Mouse (Mus musculus) layer of hippocampus, adult 18-20 months (tissue): ENCODE results near the gene Olfr992. TPM values are rescaled to one million over a fixed set of nuclear protein-coding genes. Genes with fewer than 3 reads are reported as not detected.
"Not testable (repeated sequence)": the region's sequence is repeated elsewhere in the genome, so short reads cannot be mapped to it uniquely, and the experiment has no call there.

ENCODE experiments used
- DNase-seq, 2 experiments: peaks; one replicate each; pipeline ENCODE4 v3.0.0; 2022; ENCODE audit warnings: low spot score in 2 of 2
- long read RNA-seq: library from polyadenylated mRNA; stranded (forward); transcript quantifications from one replicate; pipeline ENCODE4 v2.0.0, GENCODE M21; 2021
- total RNA-seq, 2 experiments: library from RNA; stranded (reverse); gene quantifications; 2 replicates each; pipeline ENCODE4 v1.2.3; 2021

The Olfr992 gene
- total RNA-seq = not detected
- long read RNA-seq = 0 reads

GRCm38 (mm10) chr2:85409369-85409768 is at the start of gene Olfr992:
Olfr992 (minus strand) TSS chr2:85409469.
- DNase-seq = no peak

- DNase-seq = no peak
These were observed 34.3 kb upstream of the Olfr992 start, which contains the start of gene Olfr995 for GRCm38 (mm10) chr2:85443539-85443938. Olfr995 (minus strand) TSS chr2:85443639.

GRCm38 (mm10) chr2:85442546-85442945 is 33.3 kb upstream of the Olfr992 start:
- DNase-seq = no peak

DNA sequence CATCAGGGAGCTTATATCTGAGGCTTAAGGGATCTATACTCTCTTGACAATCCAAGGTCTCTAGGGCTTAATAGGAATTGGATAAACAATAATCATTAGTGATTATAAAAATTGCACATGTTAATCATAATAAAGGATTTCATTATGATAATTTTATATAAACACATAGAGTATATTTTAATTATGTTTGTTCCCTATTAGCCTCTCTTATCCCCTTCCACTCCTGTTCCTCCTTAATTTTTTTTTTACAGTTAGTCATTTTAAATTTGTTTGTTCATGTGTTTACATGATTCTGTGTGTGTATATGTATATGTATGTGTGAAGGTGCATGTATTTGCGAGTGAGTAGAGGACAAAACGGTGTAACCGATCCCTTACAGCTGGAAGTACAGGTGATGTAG is 27.1 kb upstream of the Olfr992 start, which contains the start of gene Olfr994:
Gene Olfr994 (minus strand): TSS at position 101 of the 400 bp plus-strand sequence.
- no peak for DNase-seq

DNA sequence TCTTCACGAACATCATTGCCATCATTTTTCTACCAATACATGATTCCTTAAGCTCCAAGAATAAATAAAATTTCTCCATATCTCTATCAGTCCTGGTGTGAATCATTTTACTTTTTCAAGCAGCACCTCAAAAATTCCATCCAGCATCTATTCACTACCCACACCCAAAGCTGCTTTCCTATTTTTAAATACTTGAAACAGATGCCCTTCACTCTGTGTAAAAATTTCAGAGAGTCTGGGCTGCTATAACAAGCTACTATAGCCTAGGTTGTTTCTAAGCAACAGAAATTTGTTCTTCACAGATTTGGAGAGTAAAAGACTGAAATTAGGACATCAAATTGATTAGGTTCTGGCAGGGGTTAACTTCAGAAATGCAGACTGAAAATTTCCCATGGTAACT is 16.6 kb upstream of the Olfr992 start:
- DNase-seq = peak; percentile 0 to 53

DNA sequence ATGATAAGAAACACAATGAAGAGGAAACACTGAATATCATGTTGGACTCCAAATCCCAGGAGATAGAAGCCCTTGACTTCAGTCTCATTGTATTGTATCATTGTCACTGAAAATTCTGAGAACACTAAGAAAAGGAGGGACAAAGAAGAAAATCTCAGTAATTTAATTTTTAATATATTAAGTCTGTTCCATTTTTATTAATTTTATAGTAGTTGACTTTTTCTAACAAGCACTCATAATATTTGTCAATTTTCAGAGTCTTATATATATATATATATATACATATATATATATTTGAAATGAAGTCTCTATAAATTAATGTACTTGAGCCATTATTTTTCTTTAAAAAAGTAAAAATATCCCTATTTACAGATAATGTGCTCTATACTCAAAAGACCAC is 5.5 kb upstream of the Olfr992 start, which contains the start of gene Olfr993:
Gene Olfr993 (minus strand): TSS at position 101 of the 400 bp plus-strand sequence.
- no peak for DNase-seq

DNA sequence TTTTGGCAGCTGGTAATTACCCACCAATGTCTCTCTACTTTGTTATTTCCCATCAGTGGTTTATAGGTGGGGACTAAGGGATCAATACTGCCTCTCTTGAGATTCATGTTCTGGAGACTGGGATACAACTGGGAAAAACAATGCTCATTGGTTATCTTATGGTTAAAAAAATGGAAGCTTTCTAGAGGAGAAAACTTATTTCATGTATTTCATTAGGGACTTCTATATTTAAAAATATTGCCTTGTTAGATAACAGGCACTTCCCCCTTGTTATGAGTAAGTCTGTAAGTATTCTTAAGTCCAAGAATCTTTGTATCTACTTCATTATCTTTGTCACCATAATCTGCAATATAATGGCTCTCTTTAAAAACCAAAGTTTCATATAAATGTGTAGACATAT is 46.1 kb downstream of the Olfr992 start, which contains the start of gene Olfr988:
Gene Olfr988 (minus strand): TSS at position 101 of the 400 bp plus-strand sequence.
- not testable (repeated sequence) for DNase-seq

Other genes starting within 250 kb of the Olfr992 start
- gene Lrrc55, start 212.3 kb downstream of the Olfr992 start, total RNA-seq = 10 to 100 TPM; 10.2 to 12.3 TPM
- gene Olfr987, start 70.2 kb downstream of the Olfr992 start, total RNA-seq = not detected
- not detected for gene Olfr988, start 46.2 kb downstream of the Olfr992 start, total RNA-seq
- not detected for gene Olfr993, start 5.4 kb upstream of the Olfr992 start, total RNA-seq
- not detected for gene Olfr994, start 27.0 kb upstream of the Olfr992 start, total RNA-seq
- gene Olfr995, start 34.2 kb upstream of the Olfr992 start, total RNA-seq = not detected
- under 1 TPM in 1 of 2 experiments, not detected in 1; 0.23 TPM for gene 4833423E24Rik, start 109.6 kb upstream of the Olfr992 start, total RNA-seq
- gene Olfr996, start 169.7 kb upstream of the Olfr992 start, total RNA-seq = not detected
- gene Olfr998, start 179.5 kb upstream of the Olfr992 start, total RNA-seq = not detected
- not detected for gene Olfr1000, start 202.4 kb upstream of the Olfr992 start, total RNA-seq
- gene Olfr1002, start 241.2 kb upstream of the Olfr992 start, total RNA-seq = not detected